Mouse (Mus musculus): Measurements from ENCODE around the gene Krt82. TPM values are rescaled to one million over a fixed set of nuclear protein-coding genes. Genes with fewer than 3 reads are reported as not detected.
A peak's percentile ranks its signal among the peaks of the same experiment; 100 is the strongest.
"Not testable (repeated sequence)": the region's sequence is repeated elsewhere in the genome, so short reads cannot be mapped to it uniquely, and the experiment has no call there.

Gene Krt82
- polyA plus RNA-seq, 2 experiments = not detected

GRCm38 (mm10) chr15:101519792-101520191 lies 30.7 kb downstream of the Krt82 start:
- Histone ChIP-seq H3K4me2 (ENCODE audit: low read depth) (no peak overlapping the region), H3K9ac (replicated peaks) (no peak overlapping the region), H3K27ac (no peak overlapping the region), H3K4me3 (ENCODE audit: insufficient read depth in 1 of 2, low read depth in 2 of 2, low read length in 2 of 2) (no peak overlapping the region), H3K36me3 (replicated peaks; ENCODE audit: control insufficient read depth, insufficient read depth, low read depth) (no peaks in the 10 kb centered on the region), H3K4me1 (replicated peaks; ENCODE audit: control insufficient read depth in 2 of 2, insufficient read depth in 2 of 2, low read length in 1 of 2) (no peaks in the 10 kb centered on the region), H3K27me3 (ENCODE audit: control insufficient read depth, insufficient read depth, low read length) (no peaks in the 10 kb centered on the region), H3K9me3 (ENCODE audit: control insufficient read depth, low read length) (no peaks in the 10 kb centered on the region)
- no peak for TF ChIP-seq EP300 (IDR thresholded peaks at IDR 0.05; ENCODE audit: low read depth)
- peak; percentile 70 for TF ChIP-seq CTCF (IDR thresholded peaks at IDR 0.05; ENCODE audit: low read depth)
- DNase-seq (ENCODE audit: low read depth in 3 of 3, low spot score in 3 of 3) (peak in 2 of 3 experiments; percentile 10 to 16), ATAC-seq (ENCODE audit: insufficient read depth) (no peak)
- WGBS (ENCODE audit: insufficient replicate concordance) = 10% methylated on average over 2 of the region's 2 CpGs

- not testable (repeated sequence) for H3K4me2 ChIP-seq (ENCODE audit: low read depth); H3K4me3 ChIP-seq (ENCODE audit: insufficient read depth in 1 of 2, low read depth in 2 of 2, low read length in 2 of 2); H3K27me3 ChIP-seq (ENCODE audit: control insufficient read depth, insufficient read depth, low read length); H3K36me3 ChIP-seq (replicated peaks; ENCODE audit: control insufficient read depth, insufficient read depth, low read depth); H3K9ac ChIP-seq (replicated peaks); H3K9me3 ChIP-seq (ENCODE audit: control insufficient read depth, low read length); H3K4me1 ChIP-seq (replicated peaks; ENCODE audit: control insufficient read depth in 2 of 2, insufficient read depth in 2 of 2, low read length in 1 of 2); H3K27ac ChIP-seq; ATAC-seq (ENCODE audit: insufficient read depth); DNase-seq (ENCODE audit: low read depth in 3 of 3, low spot score in 3 of 3)
- 44% methylated on average over 2 of the region's 2 CpGs for WGBS (ENCODE audit: insufficient replicate concordance)
These were observed 33.3 kb downstream of the Krt82 start, which contains the start of gene Gm49425 for GRCm38 (mm10) chr15:101517161-101517560. TSS of gene Gm49425 (minus strand) at chr15:101517261.

GRCm38 (mm10) chr15:101508247-101508646 lies 42.2 kb downstream of the Krt82 start:
- Histone ChIP-seq H3K9ac (replicated peaks) (no peak overlapping the region), H3K27ac (no peak overlapping the region), H3K4me2 (ENCODE audit: low read depth) (no peak overlapping the region), H3K4me1 (replicated peaks; ENCODE audit: control insufficient read depth in 2 of 2, insufficient read depth in 2 of 2, low read length in 1 of 2) (no peaks in the 10 kb centered on the region), H3K9me3 (ENCODE audit: control insufficient read depth, low read length) (no peaks in the 10 kb centered on the region), H3K36me3 (replicated peaks; ENCODE audit: control insufficient read depth, insufficient read depth, low read depth) (no peaks in the 10 kb centered on the region), H3K4me3 (ENCODE audit: insufficient read depth in 1 of 2, low read depth in 2 of 2, low read length in 2 of 2) (no peak overlapping the region), H3K27me3 (ENCODE audit: control insufficient read depth, insufficient read depth, low read length) (no peaks in the 10 kb centered on the region)
- no peak for TF ChIP-seq CTCF (IDR thresholded peaks at IDR 0.05; ENCODE audit: low read depth)
- TF ChIP-seq EP300 (IDR thresholded peaks at IDR 0.05; ENCODE audit: low read depth) = no peak
- ATAC-seq (ENCODE audit: insufficient read depth) = no peak
- 47% methylated on average over 9 of the region's 9 CpGs for WGBS (ENCODE audit: insufficient replicate concordance)
- no peak for DNase-seq (ENCODE audit: low read depth in 3 of 3, low spot score in 3 of 3)

- Histone ChIP-seq H3K9me3 (ENCODE audit: control insufficient read depth, low read length) (no peaks in the 10 kb centered on the region), H3K36me3 (replicated peaks; ENCODE audit: control insufficient read depth, insufficient read depth, low read depth) (no peaks in the 10 kb centered on the region), H3K9ac (replicated peaks) (no peak overlapping the region), H3K4me1 (replicated peaks; ENCODE audit: control insufficient read depth in 2 of 2, insufficient read depth in 2 of 2, low read length in 1 of 2) (no peaks in the 10 kb centered on the region), H3K27ac (no peak overlapping the region), H3K4me2 (ENCODE audit: low read depth) (no peak overlapping the region), H3K4me3 (ENCODE audit: insufficient read depth in 1 of 2, low read depth in 2 of 2, low read length in 2 of 2) (no peak overlapping the region), H3K27me3 (ENCODE audit: control insufficient read depth, insufficient read depth, low read length) (no peaks in the 10 kb centered on the region)
- DNase-seq (ENCODE audit: low read depth in 3 of 3, low spot score in 3 of 3) (no peak), ATAC-seq (ENCODE audit: insufficient read depth) (no peak)
- no peak for TF ChIP-seq CTCF (IDR thresholded peaks at IDR 0.05; ENCODE audit: low read depth)
- TF ChIP-seq EP300 (IDR thresholded peaks at IDR 0.05; ENCODE audit: low read depth) = no peak
- 38% methylated on average over 14 of the region's 14 CpGs for WGBS (ENCODE audit: insufficient replicate concordance)
These were observed 43.3 kb downstream of the Krt82 start for GRCm38 (mm10) chr15:101506896-101507758.

GRCm38 (mm10) chr15:101497181-101497580 lies 53.3 kb downstream of the Krt82 start:
- H3K27ac ChIP-seq = no peak overlapping the region
- WGBS (ENCODE audit: insufficient replicate concordance) = 48% methylated on average over 2 of the region's 2 CpGs
- H3K36me3 ChIP-seq (replicated peaks; ENCODE audit: control insufficient read depth, insufficient read depth, low read depth) = no peaks in the 10 kb centered on the region
- no peak overlapping the region for H3K4me3 ChIP-seq (ENCODE audit: insufficient read depth in 1 of 2, low read depth in 2 of 2, low read length in 2 of 2)
- H3K4me2 ChIP-seq (ENCODE audit: low read depth) = no peak overlapping the region
- H3K27me3 ChIP-seq (ENCODE audit: control insufficient read depth, insufficient read depth, low read length) = no peaks in the 10 kb centered on the region
- ATAC-seq (ENCODE audit: insufficient read depth) (no peak), DNase-seq (ENCODE audit: low read depth in 3 of 3, low spot score in 3 of 3) (no peak)
- no peaks in the 10 kb centered on the region for H3K4me1 ChIP-seq (replicated peaks; ENCODE audit: control insufficient read depth in 2 of 2, insufficient read depth in 2 of 2, low read length in 1 of 2)
- H3K9ac ChIP-seq (replicated peaks) = no peak overlapping the region
- H3K9me3 ChIP-seq (ENCODE audit: control insufficient read depth, low read length) = no peaks in the 10 kb centered on the region
- TF ChIP-seq CTCF (IDR thresholded peaks at IDR 0.05; ENCODE audit: low read depth) = peak; percentile 45; the same call in 1 of the 2 replicates
- no peak for TF ChIP-seq EP300 (IDR thresholded peaks at IDR 0.05; ENCODE audit: low read depth)

Data from liver, embryonic 14.5 days (tissue).